Mouse (Mus musculus): ENCODE measurements around the gene Arhgef26. TPM values are rescaled to one million over a fixed set of nuclear protein-coding genes. Genes with fewer than 3 reads are reported as not detected.

Gene Arhgef26
- not detected for total RNA-seq (2023)

DNA sequence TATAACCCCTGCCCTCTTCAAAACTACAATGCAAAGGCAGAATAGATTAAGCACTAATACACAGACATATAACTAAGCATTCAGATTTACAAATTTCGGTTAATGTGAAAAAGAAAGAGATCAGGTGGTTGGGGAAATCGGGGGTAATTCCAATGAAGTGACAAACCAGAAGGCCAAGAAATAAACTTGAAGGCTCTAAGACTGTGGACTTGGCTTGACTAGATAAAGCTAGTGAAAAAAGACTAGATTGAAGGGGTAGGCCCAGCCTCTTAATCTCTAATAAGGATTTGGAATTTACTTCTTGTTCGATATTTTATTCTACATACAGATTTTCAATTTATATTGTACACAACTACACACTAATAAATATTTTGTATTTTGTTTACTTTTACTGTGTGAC, at the start of gene Arhgef26:
TSS of gene Arhgef26 (plus strand) at position 301 of the 400 bp plus-strand sequence.

DNA sequence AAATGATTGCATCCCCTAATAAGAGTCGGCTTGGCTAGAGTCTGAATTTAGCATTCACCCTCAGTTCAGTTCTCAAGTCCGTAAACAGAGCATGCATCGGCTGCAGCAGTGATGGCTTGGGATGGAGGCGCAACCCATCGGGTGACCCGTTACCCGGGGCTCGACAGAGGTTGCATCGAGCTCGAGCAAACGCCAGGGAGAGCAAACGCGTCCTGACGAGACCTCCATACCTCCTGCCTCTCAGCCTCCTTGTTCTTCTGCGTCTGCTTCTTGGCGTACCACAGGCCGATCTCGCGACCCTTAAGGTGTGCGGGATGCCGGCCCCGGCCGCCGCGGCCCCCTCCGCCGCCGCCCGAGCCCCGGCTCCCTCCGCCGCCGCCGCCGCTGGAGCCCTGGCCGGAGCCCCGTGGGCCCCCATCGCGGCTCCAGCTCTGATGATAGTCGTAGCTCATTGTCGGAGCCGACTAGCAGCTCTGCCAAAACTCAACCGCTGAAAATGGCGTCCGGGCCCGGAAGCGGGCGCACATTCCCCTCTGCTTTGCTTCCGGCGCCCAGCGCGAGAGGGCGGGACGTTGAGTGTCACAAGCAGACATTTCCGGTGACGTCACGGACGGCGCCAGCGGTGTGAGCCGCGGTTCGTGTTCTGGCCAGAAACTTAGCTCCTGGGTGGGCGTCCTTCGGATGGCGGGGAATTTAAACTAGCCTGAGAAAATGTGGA, 168.5 kb downstream of the Arhgef26 start, which contains the start of gene Dhx36:
TSS of gene Dhx36 (minus strand) at position 517 of the 718 bp plus-strand sequence.

Other genes starting within 250 kb of the Arhgef26 start
- gene Dhx36, start 168.7 kb downstream of the Arhgef26 start, total RNA-seq (2023), result 10 to 100 TPM; 65.1 to 66.9 TPM